Mouse (Mus musculus): ENCODE results near the gene Olfr373. TPM values are rescaled to one million over a fixed set of nuclear protein-coding genes. Genes with fewer than 3 reads are reported as not detected.
A peak's percentile ranks its signal among the peaks of the same experiment; 100 is the strongest.
"Not testable (repeated sequence)": the region's sequence is repeated elsewhere in the genome, so short reads cannot be mapped to it uniquely, and the experiment has no call there.

The Olfr373 gene
- polyA plus RNA-seq, 1 experiment from 2014 or later, result not detected

DNA sequence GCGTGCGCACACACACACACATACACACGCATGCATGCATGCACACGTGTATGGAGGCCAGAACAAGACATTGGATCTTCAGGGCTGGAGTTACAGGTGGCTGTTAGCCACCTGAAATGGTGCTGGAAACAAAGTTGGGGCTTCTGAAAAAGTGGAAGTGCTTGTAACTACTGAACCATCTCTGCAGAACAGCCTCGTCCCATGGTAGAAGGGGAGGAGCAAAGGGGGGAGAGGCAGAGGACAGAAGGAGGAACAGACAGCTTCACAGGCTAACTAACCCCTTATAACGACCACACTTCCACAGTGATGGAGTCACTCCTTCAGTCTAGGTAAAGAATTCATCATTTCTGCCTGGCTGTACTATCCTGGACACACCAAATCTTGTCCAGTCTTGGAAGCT lies 27.9 kb downstream of the Olfr373 start:
- Histone ChIP-seq H3K27ac (no peak overlapping the region), H3K9me3 (no peaks in the 10 kb centered on the region), H3K4me2 (no peak overlapping the region), H3K4me1 (no peaks in the 10 kb centered on the region), H3K9ac (no peak overlapping the region), H3K27me3 (no peaks in the 10 kb centered on the region), H3K36me3 (no peaks in the 10 kb centered on the region), H3K4me3 (no peak overlapping the region)
- ATAC-seq (ENCODE audit: insufficient number of reproducible peaks, insufficient read depth, low FRiP score, low TSS enrichment, low read depth), result no peak
- 81% methylated on average over 6 of the region's 6 CpGs for WGBS

DNA sequence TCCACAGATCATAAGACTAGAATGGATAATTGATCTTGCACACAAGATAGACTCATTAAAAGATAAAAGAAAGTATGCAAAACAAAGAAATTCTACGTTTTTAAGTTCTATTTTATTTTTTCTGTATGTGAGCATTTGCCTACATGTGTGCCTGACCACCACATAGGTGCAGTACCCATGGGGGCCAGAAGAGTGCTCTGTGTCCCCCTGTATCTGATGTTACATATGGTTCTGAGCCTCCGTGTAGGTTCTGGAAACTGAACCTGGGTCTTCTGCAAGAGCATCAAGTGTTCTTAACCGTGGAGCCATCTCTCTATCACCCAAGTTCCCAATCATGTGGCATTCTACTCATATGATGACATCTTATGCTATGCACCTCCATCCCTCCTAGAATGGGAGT lies 29.5 kb downstream of the Olfr373 start:
- Histone ChIP-seq H3K4me3 (no peak overlapping the region), H3K27ac (no peak overlapping the region), H3K4me2 (no peak overlapping the region), H3K36me3 (no peaks in the 10 kb centered on the region), H3K9ac (no peak overlapping the region), H3K27me3 (no peaks in the 10 kb centered on the region), H3K9me3 (no peaks in the 10 kb centered on the region), H3K4me1 (no peaks in the 10 kb centered on the region)
- 70% methylated on average over 3 of the region's 3 CpGs for WGBS
- no peak for ATAC-seq (ENCODE audit: insufficient number of reproducible peaks, insufficient read depth, low FRiP score, low TSS enrichment, low read depth)

DNA sequence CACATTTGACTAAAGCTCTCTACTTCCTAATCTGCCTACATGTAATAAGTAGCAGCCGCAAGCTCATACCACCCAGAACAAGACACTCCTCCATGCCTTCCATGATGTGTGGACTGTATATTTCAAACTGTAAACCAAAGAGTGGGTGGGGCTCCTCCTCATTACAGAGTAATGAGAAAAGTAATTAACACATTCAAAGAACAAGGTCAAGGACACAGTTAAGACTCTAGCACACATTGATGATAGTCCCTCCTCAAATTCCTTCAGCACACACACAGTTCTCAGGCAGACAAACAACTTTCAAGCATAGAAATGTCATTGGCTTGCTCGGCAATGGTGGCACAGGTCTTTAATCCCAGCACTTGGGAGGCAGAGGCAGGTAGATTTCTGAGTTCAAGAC lies 32.2 kb downstream of the Olfr373 start:
- H3K4me3 ChIP-seq, result no peak overlapping the region
- H3K27ac ChIP-seq, result no peak overlapping the region
- H3K9ac ChIP-seq, result no peak overlapping the region
- H3K36me3 ChIP-seq, result no peaks in the 10 kb centered on the region
- no peak overlapping the region for H3K4me2 ChIP-seq
- H3K9me3 ChIP-seq, result no peaks in the 10 kb centered on the region
- no peaks in the 10 kb centered on the region for H3K27me3 ChIP-seq
- ATAC-seq (ENCODE audit: insufficient number of reproducible peaks, insufficient read depth, low FRiP score, low TSS enrichment, low read depth), result no peak
- no peaks in the 10 kb centered on the region for H3K4me1 ChIP-seq
- WGBS, result 83% methylated on average over 2 of the region's 2 CpGs

DNA sequence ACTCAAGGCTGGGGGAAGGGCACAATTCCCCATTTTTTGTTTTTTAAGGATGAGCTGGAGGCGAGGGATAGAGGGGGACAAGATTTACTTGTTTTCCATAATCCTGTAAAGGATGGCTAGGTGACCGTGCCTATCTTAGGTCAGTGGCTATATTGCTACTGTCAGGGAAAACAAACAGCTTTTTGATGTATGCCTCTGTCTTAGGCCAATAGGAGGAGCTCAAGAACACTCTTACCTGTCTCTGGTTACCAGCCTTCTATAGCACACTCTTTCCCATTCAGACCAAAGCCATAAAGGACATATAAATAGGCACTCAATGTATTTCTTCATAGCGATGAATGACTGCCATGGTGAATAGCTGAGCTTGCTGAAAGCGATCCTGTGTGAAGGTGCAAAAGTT lies 35.6 kb downstream of the Olfr373 start:
- H3K4me2 ChIP-seq, result no peak overlapping the region
- H3K27me3 ChIP-seq, result no peaks in the 10 kb centered on the region
- no peaks in the 10 kb centered on the region for H3K36me3 ChIP-seq
- peaks cover 7% of the 10 kb centered on the region; the same call in 1 of the 2 replicates for H3K4me1 ChIP-seq
- no peak overlapping the region for H3K4me3 ChIP-seq
- H3K9ac ChIP-seq, result no peak overlapping the region
- H3K9me3 ChIP-seq, result no peaks in the 10 kb centered on the region
- WGBS, result 55% methylated on average over 4 of the region's 4 CpGs
- H3K27ac ChIP-seq, result no peak overlapping the region
- ATAC-seq (ENCODE audit: insufficient number of reproducible peaks, insufficient read depth, low FRiP score, low TSS enrichment, low read depth), result no peak

DNA sequence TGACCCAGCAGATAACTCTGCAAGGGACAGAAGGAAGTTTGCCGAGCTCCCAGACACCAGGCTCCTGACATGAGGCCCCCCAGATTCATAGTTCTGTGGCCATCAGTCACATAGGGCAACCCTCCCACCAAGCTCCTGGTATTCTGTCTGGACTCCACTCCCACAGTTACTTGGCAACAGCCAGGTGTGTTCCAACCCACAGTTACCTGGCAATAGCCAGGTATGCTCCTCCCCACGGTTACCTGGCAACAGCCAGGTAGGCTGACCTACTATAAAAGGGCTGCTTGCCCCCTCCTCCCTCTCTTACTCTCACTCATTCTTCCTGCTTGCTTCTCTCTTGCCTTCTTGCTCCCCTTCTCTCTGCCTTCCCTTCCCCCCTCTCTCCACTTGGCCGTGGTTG lies 38.5 kb downstream of the Olfr373 start:
- not testable (repeated sequence) for H3K9ac ChIP-seq, H3K4me3 ChIP-seq, H3K4me1 ChIP-seq, H3K4me2 ChIP-seq, H3K36me3 ChIP-seq, H3K27me3 ChIP-seq, H3K27ac ChIP-seq, H3K9me3 ChIP-seq
- 36% methylated on average over 3 of the region's 3 CpGs for WGBS
- ATAC-seq (ENCODE audit: insufficient number of reproducible peaks, insufficient read depth, low FRiP score, low TSS enrichment, low read depth), result 0 out of 2 replicates have a peak, but pooled peaks have one; percentile 3

DNA sequence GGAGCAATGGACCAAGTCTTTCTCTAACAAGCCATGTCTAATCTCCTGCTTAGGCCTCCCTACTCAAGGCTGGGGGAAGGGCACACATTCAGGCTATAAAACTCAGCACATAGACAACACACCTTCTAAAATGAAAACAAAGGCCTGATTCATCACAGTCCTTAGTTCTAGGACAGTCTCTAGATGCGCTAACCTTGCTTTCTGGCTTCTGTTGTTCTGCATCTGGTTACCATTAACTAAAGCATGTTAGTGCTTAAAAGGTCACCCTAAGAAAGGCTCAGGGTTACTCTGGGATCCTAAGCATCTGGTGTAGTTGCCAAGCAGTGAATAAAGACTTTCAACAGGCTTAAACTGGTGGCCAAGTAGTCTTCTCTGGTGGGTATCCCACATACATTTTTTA lies 39.0 kb downstream of the Olfr373 start:
- Histone ChIP-seq H3K27me3 (no peaks in the 10 kb centered on the region), H3K9me3 (no peaks in the 10 kb centered on the region), H3K4me1 (peaks cover 7% of the 10 kb centered on the region; the same call in 1 of the 2 replicates), H3K4me3 (no peak overlapping the region), H3K9ac (no peak overlapping the region), H3K27ac (no peak overlapping the region), H3K36me3 (no peaks in the 10 kb centered on the region), H3K4me2 (no peak overlapping the region)
- no peak for ATAC-seq (ENCODE audit: insufficient number of reproducible peaks, insufficient read depth, low FRiP score, low TSS enrichment, low read depth)
- 28% methylated on average over 1 of the region's 1 CpGs for WGBS

DNA sequence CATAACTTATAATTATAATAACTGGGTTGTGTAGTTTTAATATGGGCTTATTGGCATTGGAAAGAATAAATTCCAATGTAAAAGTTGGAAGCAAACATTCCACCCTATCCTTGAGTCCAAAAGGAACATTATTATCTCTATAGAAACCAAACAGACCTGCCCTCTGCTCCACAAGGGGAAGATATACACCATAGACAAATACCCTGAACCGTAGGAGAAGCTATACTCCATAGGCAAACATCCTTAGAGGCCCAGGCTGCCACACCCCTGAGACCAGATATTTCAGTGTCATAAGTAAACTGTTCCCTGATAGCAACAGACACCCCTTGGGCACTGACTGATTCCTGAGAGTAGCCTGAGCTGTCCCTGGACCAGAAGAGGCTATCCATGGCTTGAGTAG lies 44.9 kb downstream of the Olfr373 start:
- no peak overlapping the region for H3K27ac ChIP-seq
- WGBS, result 78% methylated on average over 1 of the region's 1 CpGs
- H3K4me3 ChIP-seq, result no peak overlapping the region
- H3K9me3 ChIP-seq, result no peaks in the 10 kb centered on the region
- H3K9ac ChIP-seq, result no peak overlapping the region
- H3K36me3 ChIP-seq, result no peaks in the 10 kb centered on the region
- H3K4me1 ChIP-seq, result no peaks in the 10 kb centered on the region
- ATAC-seq (ENCODE audit: insufficient number of reproducible peaks, insufficient read depth, low FRiP score, low TSS enrichment, low read depth), result no peak
- no peak overlapping the region for H3K4me2 ChIP-seq
- H3K27me3 ChIP-seq, result no peaks in the 10 kb centered on the region

DNA sequence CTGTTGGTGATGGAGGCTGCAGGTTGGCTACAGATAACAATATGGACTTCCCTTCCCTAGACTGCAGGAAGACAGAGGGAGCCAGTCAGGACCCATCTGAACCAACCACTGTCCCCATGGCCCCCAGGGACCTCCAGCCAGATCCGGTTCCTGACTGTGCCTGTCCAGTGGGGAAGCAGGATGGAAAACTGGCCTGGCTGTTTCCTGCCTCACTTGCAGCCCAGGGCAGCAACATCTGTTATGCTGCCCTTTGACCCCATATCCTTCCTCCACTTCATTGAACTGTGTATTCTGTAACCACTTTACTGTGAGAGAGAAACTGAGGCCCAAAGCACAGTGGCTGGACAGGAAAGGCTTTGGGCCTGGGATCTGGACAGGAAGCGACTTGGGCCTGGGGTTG lies 48.3 kb downstream of the Olfr373 start:
- 0 out of 2 replicates have a peak, but pooled peaks cover 2% of the 10 kb centered on the region for H3K4me1 ChIP-seq
- no peaks in the 10 kb centered on the region for H3K9me3 ChIP-seq
- no peak overlapping the region for H3K4me2 ChIP-seq
- WGBS, result 34% methylated on average over 2 of the region's 2 CpGs
- no peaks in the 10 kb centered on the region for H3K36me3 ChIP-seq
- no peak overlapping the region for H3K4me3 ChIP-seq
- no peak for ATAC-seq (ENCODE audit: insufficient number of reproducible peaks, insufficient read depth, low FRiP score, low TSS enrichment, low read depth)
- H3K27me3 ChIP-seq, result no peaks in the 10 kb centered on the region
- no peak overlapping the region for H3K9ac ChIP-seq
- peak overlapping the region; percentile 11; the same call in 1 of the 2 replicates for H3K27ac ChIP-seq

DNA sequence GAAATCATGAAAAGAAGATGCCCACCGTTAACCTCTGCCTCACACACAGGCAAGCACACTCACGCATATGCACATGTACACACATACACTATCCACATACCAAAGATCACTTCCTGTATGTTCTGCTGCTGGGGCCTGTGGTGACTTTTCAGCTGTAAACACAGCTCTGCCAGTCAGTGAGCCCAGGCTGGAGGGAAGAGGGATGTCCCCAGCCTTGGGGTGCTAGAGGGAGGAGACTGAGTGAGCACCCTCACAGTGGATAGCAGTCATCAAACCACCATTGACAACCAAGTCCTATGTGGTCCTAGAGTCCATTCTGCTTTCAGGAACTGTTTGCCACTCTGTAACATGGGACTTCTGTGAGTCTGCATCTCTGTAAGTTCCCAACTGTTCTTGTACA lies 48.9 kb downstream of the Olfr373 start:
- Histone ChIP-seq H3K9me3 (no peaks in the 10 kb centered on the region), H3K36me3 (no peaks in the 10 kb centered on the region), H3K9ac (no peak overlapping the region), H3K4me3 (no peak overlapping the region), H3K27ac (peak overlapping the region; percentile 11; the same call in 1 of the 2 replicates), H3K4me2 (no peak overlapping the region), H3K27me3 (no peaks in the 10 kb centered on the region), H3K4me1 (peaks cover 5% of the 10 kb centered on the region)
- WGBS, result 70% methylated on average over 2 of the region's 2 CpGs
- ATAC-seq (ENCODE audit: insufficient number of reproducible peaks, insufficient read depth, low FRiP score, low TSS enrichment, low read depth), result no peak

DNA sequence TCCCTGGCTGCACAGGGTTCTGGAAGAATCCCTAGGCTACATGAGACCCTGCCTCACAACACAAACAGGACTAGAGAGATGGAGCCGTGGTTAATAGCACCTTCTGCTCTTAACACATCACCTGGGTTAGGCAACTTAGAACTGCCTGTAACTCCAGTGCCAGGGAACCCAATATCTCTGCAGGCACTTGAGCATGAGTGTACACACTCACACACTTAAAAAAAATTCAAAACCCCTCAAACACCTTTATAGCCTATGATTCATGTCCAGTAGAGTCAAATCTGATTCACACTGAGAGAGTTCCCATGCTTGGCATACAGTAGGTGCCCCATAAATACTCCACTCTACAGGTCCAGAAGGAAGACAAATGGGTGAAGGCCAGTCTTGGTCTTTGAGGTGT lies 49.4 kb downstream of the Olfr373 start:
- peaks cover 10% of the 10 kb centered on the region for H3K4me1 ChIP-seq
- H3K9me3 ChIP-seq, result no peaks in the 10 kb centered on the region
- no peaks in the 10 kb centered on the region for H3K27me3 ChIP-seq
- no peak overlapping the region for H3K27ac ChIP-seq
- no peak overlapping the region for H3K9ac ChIP-seq
- WGBS, result 85% methylated on average over 1 of the region's 1 CpGs
- ATAC-seq (ENCODE audit: insufficient number of reproducible peaks, insufficient read depth, low FRiP score, low TSS enrichment, low read depth), result no peak
- no peaks in the 10 kb centered on the region for H3K36me3 ChIP-seq
- no peak overlapping the region for H3K4me2 ChIP-seq
- H3K4me3 ChIP-seq, result no peak overlapping the region

DNA sequence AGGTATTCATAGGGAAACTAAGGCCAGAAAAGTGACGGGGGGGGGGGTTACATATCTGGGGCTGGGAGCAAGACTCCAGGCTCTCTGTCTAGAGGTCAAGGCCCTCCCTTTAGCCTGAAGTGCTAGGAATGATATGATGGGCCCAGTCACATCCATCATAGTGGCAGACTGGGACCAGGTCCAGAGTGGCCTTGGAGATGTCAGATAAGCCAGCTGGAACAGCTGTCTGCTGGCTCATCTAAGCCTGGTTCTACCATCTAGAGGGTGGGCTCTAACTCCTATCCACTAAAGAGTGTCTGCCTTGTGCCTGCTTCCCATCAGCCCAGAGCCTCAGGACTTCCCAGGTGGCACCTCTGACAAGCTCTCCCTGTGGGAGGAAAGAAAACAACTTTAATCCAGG lies 49.9 kb downstream of the Olfr373 start:
- WGBS, result 90% methylated on average over 1 of the region's 1 CpGs
- H3K9me3 ChIP-seq, result no peaks in the 10 kb centered on the region
- H3K27me3 ChIP-seq, result no peaks in the 10 kb centered on the region
- H3K36me3 ChIP-seq, result peaks cover 3% of the 10 kb centered on the region
- H3K9ac ChIP-seq, result no peak overlapping the region
- no peak overlapping the region for H3K4me3 ChIP-seq
- no peak overlapping the region; the same call in 1 of the 2 replicates for H3K27ac ChIP-seq
- H3K4me2 ChIP-seq, result no peak overlapping the region
- ATAC-seq (ENCODE audit: insufficient number of reproducible peaks, insufficient read depth, low FRiP score, low TSS enrichment, low read depth), result no peak
- peaks cover 15% of the 10 kb centered on the region for H3K4me1 ChIP-seq

DNA sequence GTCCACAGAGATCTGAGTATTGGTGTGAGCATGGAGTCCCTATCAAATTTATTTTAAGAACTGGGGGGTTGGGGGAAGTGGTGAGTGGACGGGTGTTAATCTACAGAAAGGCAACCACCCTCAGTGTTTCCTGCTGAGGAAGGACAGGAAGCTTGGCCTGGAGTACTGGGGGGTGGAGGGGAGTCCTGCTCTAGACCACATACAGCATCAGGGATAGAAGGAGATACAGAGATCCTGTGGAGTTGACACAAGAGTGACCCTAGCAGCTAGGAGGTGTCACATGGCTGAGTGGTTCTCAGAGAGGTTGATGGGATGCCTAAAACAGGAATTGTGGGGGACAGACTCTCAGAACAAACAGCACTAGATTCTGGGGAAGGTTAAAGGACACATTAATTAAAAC lies 50.5 kb downstream of the Olfr373 start:
- H3K4me2 ChIP-seq, result no peak overlapping the region
- H3K36me3 ChIP-seq, result peaks cover 9% of the 10 kb centered on the region
- H3K9ac ChIP-seq, result no peak overlapping the region
- H3K4me3 ChIP-seq, result no peak overlapping the region
- H3K9me3 ChIP-seq, result no peaks in the 10 kb centered on the region
- WGBS, result 45% methylated on average over 1 of the region's 1 CpGs
- no peak overlapping the region; the same call in 1 of the 2 replicates for H3K27ac ChIP-seq
- ATAC-seq (ENCODE audit: insufficient number of reproducible peaks, insufficient read depth, low FRiP score, low TSS enrichment, low read depth), result no peak
- H3K4me1 ChIP-seq, result peaks cover 20% of the 10 kb centered on the region
- no peaks in the 10 kb centered on the region for H3K27me3 ChIP-seq

All from embryonic facial prominence, embryonic 13.5 days (tissue).